8 mouse cellular contexts compared by ENCODE assay signal in genomic region chr13:41357161-41357560, GRCm38 (mm10).
DNase-seq lines count a peak whose midpoint lies in the region; ATAC-seq and TF ChIP-seq lines count a peak whose summit lies in the region.

No protein-coding gene starts in this region.

- 50% methylated on average over 4 of the region's 4 CpGs for WGBS in kidney, embryonic 16.5 days
- 67% methylated on average over 4 of the region's 4 CpGs for WGBS in embryonic facial prominence, embryonic 15.5 days
- WGBS in hindbrain, embryonic 15.5 days = 62% methylated on average over 4 of the region's 4 CpGs

- TF ChIP-seq POLR2A in myocyte (IDR thresholded peaks at IDR 0.05; ENCODE audit: insufficient read length, low read depth) = no peak

- no peak for ATAC-seq in kidney, embryonic 16.5 days (ENCODE audit: low FRiP score, low TSS enrichment)
- ATAC-seq in embryonic facial prominence, embryonic 15.5 days (ENCODE audit: insufficient number of reproducible peaks, low FRiP score, low TSS enrichment, low read depth) = no peak
- no peak for ATAC-seq in hindbrain, embryonic 15.5 days (ENCODE audit: low FRiP score, low read depth)

- no peak for DNase-seq in kidney, postnatal 36 days
- no peak for DNase-seq in left cerebral cortex, postnatal 25 days (ENCODE audit: low spot score in 2 of 2)
- DNase-seq in cerebellum, postnatal 4 days (ENCODE audit: low spot score in 2 of 2) = no peak
- no peak for DNase-seq in adrenal gland, adult 2 months

- no peaks in the 10 kb centered on the region for H3K27me3 ChIP-seq in kidney, embryonic 16.5 days (ENCODE audit: insufficient read depth, low read length)
- H3K27me3 ChIP-seq in embryonic facial prominence, embryonic 15.5 days = no peaks in the 10 kb centered on the region; the same call in 1 of the 2 replicates
- no peaks in the 10 kb centered on the region for H3K27me3 ChIP-seq in hindbrain, embryonic 15.5 days
- H3K27me3 ChIP-seq in myocyte (ENCODE audit: control insufficient read depth, insufficient read depth, insufficient read length) = no peaks in the 10 kb centered on the region

- no peak overlapping the region for H3K27ac ChIP-seq in kidney, embryonic 16.5 days (ENCODE audit: low read length)
- peak overlapping the region; percentile 39; the same call in 1 of the 2 replicates for H3K27ac ChIP-seq in embryonic facial prominence, embryonic 15.5 days (replicated peaks)
- no peak overlapping the region for H3K27ac ChIP-seq in hindbrain, embryonic 15.5 days (replicated peaks)

- H3K4me2 ChIP-seq in kidney, embryonic 16.5 days (replicated peaks; ENCODE audit: low read depth, low read length) = peak overlapping the region; percentile 67
- peak overlapping the region; percentile 73 for H3K4me2 ChIP-seq in embryonic facial prominence, embryonic 15.5 days (replicated peaks)
- peak overlapping the region; percentile 78 for H3K4me2 ChIP-seq in hindbrain, embryonic 15.5 days
- peak overlapping the region; percentile 82 for H3K4me2 ChIP-seq in myocyte (ENCODE audit: low read depth)

- H3K9ac ChIP-seq in kidney, embryonic 16.5 days (replicated peaks; ENCODE audit: low read length) = peak overlapping the region; percentile 76; the same call in 1 of the 2 replicates
- H3K9ac ChIP-seq in embryonic facial prominence, embryonic 15.5 days = no peak overlapping the region
- no peak overlapping the region for H3K9ac ChIP-seq in hindbrain, embryonic 15.5 days

- H3K4me1 ChIP-seq in kidney, embryonic 16.5 days (ENCODE audit: insufficient read depth, low read length) = peaks cover 57% of the 10 kb centered on the region
- peaks cover 49% of the 10 kb centered on the region for H3K4me1 ChIP-seq in embryonic facial prominence, embryonic 15.5 days
- H3K4me1 ChIP-seq in hindbrain, embryonic 15.5 days (replicated peaks) = peaks cover 58% of the 10 kb centered on the region

- no peaks in the 10 kb centered on the region for H3K36me3 ChIP-seq in kidney, embryonic 16.5 days (ENCODE audit: insufficient read depth, low read length)
- no peaks in the 10 kb centered on the region for H3K36me3 ChIP-seq in embryonic facial prominence, embryonic 15.5 days
- no peaks in the 10 kb centered on the region for H3K36me3 ChIP-seq in hindbrain, embryonic 15.5 days
- no peaks in the 10 kb centered on the region for H3K36me3 ChIP-seq in myocyte (ENCODE audit: control insufficient read depth, insufficient read depth)

- intact Hi-C loops in left cerebral cortex, postnatal 25 days (cut with DNase I) = loop anchor here (5.0 kb wide), 2 partner anchors 55 to 70 kb away; no protein-coding TSS in a partner anchor

- H3K9me3 ChIP-seq in kidney, embryonic 16.5 days (ENCODE audit: low read length) = no peaks in the 10 kb centered on the region
- H3K9me3 ChIP-seq in embryonic facial prominence, embryonic 15.5 days (replicated peaks) = no peaks in the 10 kb centered on the region
- no peaks in the 10 kb centered on the region for H3K9me3 ChIP-seq in hindbrain, embryonic 15.5 days

- peak overlapping the region; percentile 70 for H3K4me3 ChIP-seq in kidney, embryonic 16.5 days (ENCODE audit: low read length)
- peak overlapping the region; percentile 70 for H3K4me3 ChIP-seq in embryonic facial prominence, embryonic 15.5 days (replicated peaks)
- peak overlapping the region; percentile 74 for H3K4me3 ChIP-seq in hindbrain, embryonic 15.5 days
- H3K4me3 ChIP-seq in myocyte = peak overlapping the region; percentile 87

- no peak overlapping the region for H3ac ChIP-seq in myocyte (ENCODE audit: control insufficient read depth, insufficient read length)

- peaks cover 64% of the 10 kb centered on the region for H3K79me2 ChIP-seq in myocyte (ENCODE audit: control insufficient read depth, insufficient read depth)

TF ChIP-seq in myocyte, 11 proteins besides CTCF, POLR2A, EP300 and RAD21:
- TF ChIP-seq REST (IDR thresholded peaks at IDR 0.05; ENCODE audit: insufficient read depth, insufficient read length) (no peak), SRF (IDR thresholded peaks at IDR 0.05; ENCODE audit: control insufficient read depth, insufficient read length, low read depth) (no peak), MYOG (IDR thresholded peaks at IDR 0.05; ENCODE audit: control insufficient read depth in 1 of 3, insufficient read depth in 1 of 3, insufficient read length in 2 of 3, low read depth in 2 of 3) (no peak), USF1 (IDR thresholded peaks at IDR 0.05; ENCODE audit: low read depth) (no peak), CEBPB (IDR thresholded peaks at IDR 0.05; ENCODE audit: insufficient read depth, poor library complexity, severe bottlenecking) (no peak), MYOD1 (IDR thresholded peaks at IDR 0.05; ENCODE audit: control insufficient read depth in 1 of 3, insufficient read length in 2 of 3, low read depth in 2 of 3) (no peak), POLR2AphosphoS2 (IDR thresholded peaks at IDR 0.05; ENCODE audit: insufficient read length, low read depth) (no peak), MAX (IDR thresholded peaks at IDR 0.05; ENCODE audit: low read depth) (no peak), TCF3 (IDR thresholded peaks at IDR 0.05; ENCODE audit: insufficient read length, low read depth) (no peak), TCF12 (IDR thresholded peaks at IDR 0.05; ENCODE audit: insufficient read depth, poor library complexity, severe bottlenecking) (no peak), E2F4 (IDR thresholded peaks at IDR 0.05; ENCODE audit: insufficient read depth) (no peak)
